Mouse (Mus musculus): ENCODE data around the gene Mrm1. TPM values are rescaled to one million over a fixed set of nuclear protein-coding genes. Genes with fewer than 3 reads are reported as not detected.

Mrm1 gene
- 1 to 10 TPM; 5.2 to 6.2 TPM for total RNA-seq (2023)

GRCm38 (mm10) chr11:84818961-84819692 lies at the start of gene Mrm1:
Gene Mrm1 (minus strand): TSS chr11:84819515.

DNA sequence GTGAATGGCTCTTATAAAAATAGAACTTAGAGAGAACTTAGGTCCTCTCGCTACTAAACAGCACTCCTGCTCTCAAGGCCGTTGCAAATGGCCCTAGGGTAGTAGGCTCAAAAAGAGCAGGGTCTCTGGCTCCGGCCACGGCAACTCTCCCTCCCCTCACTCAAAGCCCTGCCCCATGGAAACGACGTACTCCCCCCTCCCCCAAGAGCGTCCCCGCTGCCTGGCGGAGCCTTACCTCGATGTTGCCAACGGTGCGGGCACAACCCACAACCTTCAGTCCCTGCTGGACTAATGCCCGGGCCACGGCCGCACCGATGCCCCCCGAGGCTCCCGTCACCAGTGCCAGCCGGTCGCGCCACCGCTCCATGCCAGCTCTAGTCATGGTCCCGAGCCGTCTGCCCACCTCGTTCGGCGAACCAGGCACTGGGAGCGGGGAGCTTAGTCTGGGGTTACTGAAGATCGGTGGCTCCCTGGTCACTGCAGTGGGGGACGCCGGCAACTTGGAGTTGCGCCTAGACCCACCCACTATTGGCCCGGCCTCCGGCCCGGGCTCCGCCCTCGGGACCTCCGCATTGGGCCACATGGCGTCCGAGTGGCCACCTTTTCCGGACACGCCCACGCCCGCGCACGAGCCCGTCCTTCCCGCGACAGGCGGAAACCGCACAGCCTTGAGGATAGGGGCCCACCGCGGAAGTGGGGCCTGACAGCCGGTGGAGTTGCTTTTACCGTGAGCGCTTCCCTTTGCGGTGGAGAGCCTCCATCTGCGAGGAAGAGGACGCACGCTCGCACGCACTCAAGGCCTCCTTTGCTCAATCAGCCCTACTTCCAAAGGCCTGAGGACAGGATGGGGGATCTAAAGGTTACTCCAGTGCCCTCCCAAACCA lies 9.4 kb upstream of the Mrm1 start, which contains the start of gene Dhrs11:
Gene Dhrs11 (minus strand): TSS at position 479 of the 884 bp plus-strand sequence.

Other genes starting within 250 kb of the Mrm1 start
- 10 to 100 TPM; 25.6 to 31.3 TPM for gene Dhrs11, start 9.5 kb upstream of the Mrm1 start, total RNA-seq (2023)
- 100 to 1,000 TPM; 125 to 136 TPM for gene Ggnbp2, start 51.3 kb upstream of the Mrm1 start, total RNA-seq (2023)
- gene Myo19, start 60.6 kb upstream of the Mrm1 start, total RNA-seq (2023) = 1 to 10 TPM; 1.4 to 2.6 TPM
- 1 to 10 TPM; 1.4 to 2.8 TPM for gene Pigw, start 60.8 kb upstream of the Mrm1 start, total RNA-seq (2023)
- gene Znhit3, start 96.9 kb upstream of the Mrm1 start, total RNA-seq (2023) = 10 to 100 TPM in 1 of 2 experiments, 1 to 10 TPM in 1; 9.1 to 11.5 TPM
- not detected for gene Car4, start 138.3 kb upstream of the Mrm1 start, total RNA-seq (2023)